In the genomic region with DNA sequence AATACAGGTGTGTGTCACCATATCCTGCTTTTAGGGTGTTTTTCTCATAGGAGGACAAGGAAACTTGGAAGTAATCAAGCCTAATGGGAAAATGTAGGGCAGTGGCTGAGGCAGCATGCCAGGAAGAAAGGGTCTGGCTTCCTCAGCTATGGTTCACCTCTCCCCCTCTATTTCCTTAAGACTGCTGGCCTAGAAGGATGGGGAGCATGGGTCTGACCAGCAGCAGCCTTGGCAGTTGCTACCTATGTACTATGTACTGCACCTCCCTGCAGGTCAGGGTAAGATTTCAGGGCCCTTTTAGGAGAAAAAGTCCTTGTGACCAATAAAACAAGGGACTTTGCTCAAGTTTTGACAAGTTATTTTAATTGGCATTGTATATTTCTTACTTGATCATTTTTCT, we compare ENCODE assay signal across 9 mouse cellular contexts. TPM values are rescaled to one million over a fixed set of nuclear protein-coding genes. Genes with fewer than 3 reads are reported as not detected.
DNase-seq lines count a peak whose midpoint lies in the region; ATAC-seq and TF ChIP-seq lines count a peak whose summit lies in the region.
"Had no signal": no experiment of that assay in that cellular context is flagged by ENCODE, and none has a peak within 500 bp of the region (broad histone marks: within the 10 kb centered on the region; RNA-seq: fewer than 3 reads in every experiment).

No protein-coding gene starts in this region.

- no peaks in the 10 kb centered on the region for H3K27me3 ChIP-seq in E14TG2a.4 (ENCODE audit: insufficient read depth, low read length)
- H3K27me3 ChIP-seq in hindbrain, embryonic 10.5 days (ENCODE audit: insufficient read depth, poor library complexity, severe bottlenecking), result no peaks in the 10 kb centered on the region
- no peaks in the 10 kb centered on the region for H3K27me3 ChIP-seq in liver, postnatal 0 days (ENCODE audit: insufficient read depth, low read length)

- intact Hi-C loops in heart, postnatal 36 days (cut with DNase I), result loop anchor here (1.0 to 2.0 kb wide), 3 partner anchors 57 to 238 kb away; partner anchors contain the start of gene Sin3a

- peak overlapping the region; percentile 77 for H3K9ac ChIP-seq in liver, postnatal 0 days (replicated peaks)

- TF ChIP-seq EP300 in liver, postnatal 0 days (IDR thresholded peaks at IDR 0.05; ENCODE audit: low read depth), result no peak

- peak; percentile 75 for DNase-seq in heart, adult 11 months
- DNase-seq in heart, postnatal 36 days, result no peak
- no peak for DNase-seq in hindbrain, embryonic 10.5 days (ENCODE audit: low spot score)
- no peak for DNase-seq in liver, postnatal 0 days
- DNase-seq in layer of hippocampus, adult 9-10 months (ENCODE audit: low spot score), result no peak
- no peak for DNase-seq in MN1 (ENCODE audit: low spot score)
- DNase-seq: kidney, adult 18-20 months had no signal

- H3K4me1 ChIP-seq in E14TG2a.4 (replicated peaks; ENCODE audit: low read depth, low read length), result peaks cover 39% of the 10 kb centered on the region
- H3K4me1 ChIP-seq in hindbrain, embryonic 10.5 days (replicated peaks), result peaks cover 17% of the 10 kb centered on the region
- peaks cover 12% of the 10 kb centered on the region for H3K4me1 ChIP-seq in liver, postnatal 0 days (ENCODE audit: insufficient read depth)

- H3K4me2 ChIP-seq in liver, postnatal 0 days (ENCODE audit: low read depth, low read length), result peak overlapping the region; percentile 93

- ATAC-seq in liver, postnatal 0 days, result no peak
- no peak for ATAC-seq in megakaryocyte progenitor cell, adult 5-6 weeks (replicated peaks; ENCODE audit: poor library complexity)

- H3K9me3 ChIP-seq in E14TG2a.4 (ENCODE audit: low read length), result no peaks in the 10 kb centered on the region
- no peaks in the 10 kb centered on the region for H3K9me3 ChIP-seq in hindbrain, embryonic 10.5 days
- no peaks in the 10 kb centered on the region for H3K9me3 ChIP-seq in liver, postnatal 0 days (ENCODE audit: low read length)

- no peak for TF ChIP-seq CTCF in E14TG2a.4 (conservative IDR thresholded peaks at IDR 0.05; ENCODE audit: low read length)
- no peak for TF ChIP-seq CTCF in liver, postnatal 0 days (IDR thresholded peaks at IDR 0.05; ENCODE audit: low read depth)

- H3K27ac ChIP-seq in hindbrain, embryonic 10.5 days, result no peak overlapping the region
- H3K27ac ChIP-seq in liver, postnatal 0 days (ENCODE audit: low read depth), result no peak overlapping the region

- H3K4me3 ChIP-seq in E14TG2a.4 (replicated peaks; ENCODE audit: low read length), result peak overlapping the region; percentile 94
- H3K4me3 ChIP-seq in hindbrain, embryonic 10.5 days, result peak overlapping the region; percentile 72
- peak overlapping the region; percentile 78 for H3K4me3 ChIP-seq in liver, postnatal 0 days (ENCODE audit: low read depth, low read length)

- H3K36me3 ChIP-seq in E14TG2a.4 (ENCODE audit: insufficient read depth, low read length), result peaks cover 80% of the 10 kb centered on the region
- peaks cover 55% of the 10 kb centered on the region for H3K36me3 ChIP-seq in hindbrain, embryonic 10.5 days
- peaks cover 37% of the 10 kb centered on the region for H3K36me3 ChIP-seq in liver, postnatal 0 days (replicated peaks; ENCODE audit: insufficient read depth, low read length)

RNA-seq across cellular contexts. Expression of gene Man2c1, which starts 0.8 kb away (rescaled TPM):
- total RNA-seq in heart, postnatal 36 days (2021), result 10 to 100 TPM; 42.5 to 44.9 TPM
- polyA plus RNA-seq in hindbrain, embryonic 10.5 days (2016; fragmentation: Nextera tagmentation; extraction: Ambion mirVana), result 58.7 and 62.5 TPM in 2 replicates
- 18.2 and 18.5 TPM in 2 replicates for polyA plus RNA-seq in liver, postnatal 0 days (2015; fragmentation: Nextera tagmentation; extraction: Ambion mirVana)
- 42.4 and 53.8 TPM in 2 replicates for total RNA-seq in megakaryocyte progenitor cell, adult 5-6 weeks (2015)
- 50.6 and 61.7 TPM in 2 replicates for total RNA-seq in megakaryocyte progenitor cell, adult 5-6 weeks (2017)

RNA-seq across cellular contexts. Expression of gene Neil1, which starts 18.5 kb away (rescaled TPM):
- 1 to 10 TPM; 5.5 to 6.5 TPM for total RNA-seq in heart, postnatal 36 days (2021)
- polyA plus RNA-seq in hindbrain, embryonic 10.5 days (2016; fragmentation: Nextera tagmentation; extraction: Ambion mirVana), result 6.3 and 8.0 TPM in 2 replicates
- polyA plus RNA-seq in liver, postnatal 0 days (2015; fragmentation: Nextera tagmentation; extraction: Ambion mirVana), result 2.5 and 2.9 TPM in 2 replicates
- total RNA-seq in megakaryocyte progenitor cell, adult 5-6 weeks (2015), result 3.5 and 4.1 TPM in 2 replicates
- 2.4 and 4.9 TPM in 2 replicates for total RNA-seq in megakaryocyte progenitor cell, adult 5-6 weeks (2017)

RNA-seq across cellular contexts. Expression of gene Commd4, which starts 28.5 kb away (rescaled TPM):
- 10 to 100 TPM; 26.6 to 29.6 TPM for total RNA-seq in heart, postnatal 36 days (2021)
- polyA plus RNA-seq in hindbrain, embryonic 10.5 days (2016; fragmentation: Nextera tagmentation; extraction: Ambion mirVana), result 110 and 134 TPM in 2 replicates
- polyA plus RNA-seq in liver, postnatal 0 days (2015; fragmentation: Nextera tagmentation; extraction: Ambion mirVana), result 45.4 and 48.2 TPM in 2 replicates
- total RNA-seq in megakaryocyte progenitor cell, adult 5-6 weeks (2015), result 74.4 and 76.3 TPM in 2 replicates
- total RNA-seq in megakaryocyte progenitor cell, adult 5-6 weeks (2017), result 92.0 and 128 TPM in 2 replicates

RNA-seq across cellular contexts. Expression of gene Sin3a, which starts 57.8 kb away (rescaled TPM):
- 10 to 100 TPM; 31.6 to 40.1 TPM for total RNA-seq in heart, postnatal 36 days (2021)
- polyA plus RNA-seq in hindbrain, embryonic 10.5 days (2016; fragmentation: Nextera tagmentation; extraction: Ambion mirVana), result 46.7 and 51.0 TPM in 2 replicates
- polyA plus RNA-seq in liver, postnatal 0 days (2015; fragmentation: Nextera tagmentation; extraction: Ambion mirVana), result 6.1 and 6.6 TPM in 2 replicates
- total RNA-seq in megakaryocyte progenitor cell, adult 5-6 weeks (2015), result 81.5 and 89.2 TPM in 2 replicates
- 81.3 and 127 TPM in 2 replicates for total RNA-seq in megakaryocyte progenitor cell, adult 5-6 weeks (2017)
